Mouse (Mus musculus) thymus, postnatal 14 days (tissue): ENCODE measurements at regions not wholly inside any gene's neighbourhood (a gene's known extent, or its start where the extent isn't known, plus 50 kb on each side); places are given as distances from the start of the nearest gene placed in this dataset.
A peak's percentile ranks its signal among the peaks of the same experiment; 100 is the strongest.
"Not testable (repeated sequence)": the region's sequence is repeated elsewhere in the genome, so short reads cannot be mapped to it uniquely, and the experiment has no call there.

Source experiments
- DNase-seq: peaks from one replicate; pipeline ENCODE4 v3.0.0; 2021

DNA sequence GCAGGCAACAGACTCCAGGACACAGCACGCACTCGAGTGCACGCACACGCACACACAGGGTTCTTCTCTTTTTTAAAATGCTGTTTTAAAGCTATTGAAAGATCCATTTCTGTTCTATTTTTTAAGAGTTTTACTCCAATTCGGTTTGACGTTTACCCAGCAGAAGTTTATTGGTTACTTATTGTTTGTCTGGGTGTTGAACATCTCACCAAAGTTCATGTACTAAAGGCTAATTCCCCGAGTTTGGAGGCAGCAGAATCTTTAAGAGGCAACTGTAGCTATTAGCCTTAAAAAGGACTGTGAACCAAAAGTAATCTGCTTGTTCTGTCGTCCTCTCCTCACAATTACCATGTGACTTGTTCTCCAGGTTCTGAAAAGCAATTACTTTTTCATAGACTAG lies 263.0 kb upstream of the Nfia start:
- no peak for DNase-seq

DNA sequence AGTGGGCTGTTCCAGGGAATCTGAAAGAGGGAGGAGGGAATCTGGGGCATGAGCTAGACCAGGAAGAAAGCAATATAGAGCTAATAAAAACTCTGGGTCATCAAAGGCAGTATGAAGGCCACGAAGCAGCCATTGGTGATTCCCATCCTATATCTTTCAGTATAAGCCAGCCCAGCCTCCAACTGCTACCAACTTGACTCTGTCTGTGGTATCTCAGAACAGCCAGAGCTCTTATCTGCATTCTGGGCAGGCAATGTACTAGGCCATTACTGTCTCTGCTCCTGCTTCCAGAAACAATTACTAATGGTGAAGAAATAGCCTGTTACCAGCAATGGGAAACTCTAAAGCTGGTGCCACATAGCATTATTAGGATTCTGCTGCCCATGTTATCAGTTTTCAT lies 266.8 kb upstream of the Nfia start:
- DNase-seq = no peak

DNA sequence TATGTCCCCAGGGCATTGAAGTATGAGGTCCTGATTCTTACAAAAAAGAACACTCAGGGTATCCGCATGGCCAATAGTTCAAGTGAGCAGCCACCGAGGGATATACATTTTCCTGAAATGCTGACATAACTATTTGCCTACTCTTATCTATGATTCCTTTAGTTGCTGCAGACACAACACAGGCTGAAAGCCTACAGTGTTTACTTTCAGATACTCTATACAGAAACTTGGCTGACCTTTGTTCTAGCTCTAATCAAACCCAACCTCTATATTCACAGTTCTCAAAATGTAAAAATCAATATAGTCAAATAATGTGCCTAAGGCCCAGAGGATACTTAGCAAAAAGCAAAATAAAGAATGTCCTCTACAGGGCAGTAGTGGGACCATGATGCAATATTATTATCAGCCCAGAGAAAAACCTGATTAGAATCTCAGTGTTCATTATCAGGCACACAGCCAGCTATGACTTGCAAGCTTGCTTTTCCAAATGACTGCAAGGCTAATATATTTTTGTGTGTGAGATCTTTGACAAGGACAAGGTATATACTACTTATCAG lies 281.2 kb upstream of the Nfia start:
- DNase-seq = no peak

DNA sequence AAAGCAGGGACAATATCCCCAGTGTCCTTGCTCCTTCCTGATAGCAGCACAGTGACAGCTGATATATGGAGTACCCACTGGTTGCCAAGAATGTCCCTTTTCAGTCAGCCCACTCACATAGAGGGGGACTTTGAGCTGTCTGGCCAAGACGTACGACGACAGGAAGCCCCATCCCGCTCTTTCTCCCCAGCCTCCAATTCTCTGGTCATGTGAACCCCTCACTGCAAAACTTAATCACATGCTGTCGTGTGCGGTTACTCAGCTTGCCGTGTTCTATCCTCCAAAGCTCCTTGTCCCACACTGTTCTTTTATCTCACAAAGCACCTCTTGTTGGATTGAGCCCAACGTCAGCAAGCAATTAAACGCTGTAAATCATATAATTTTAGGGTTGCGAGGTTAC lies 286.2 kb upstream of the Nfia start:
- no peak for DNase-seq

DNA sequence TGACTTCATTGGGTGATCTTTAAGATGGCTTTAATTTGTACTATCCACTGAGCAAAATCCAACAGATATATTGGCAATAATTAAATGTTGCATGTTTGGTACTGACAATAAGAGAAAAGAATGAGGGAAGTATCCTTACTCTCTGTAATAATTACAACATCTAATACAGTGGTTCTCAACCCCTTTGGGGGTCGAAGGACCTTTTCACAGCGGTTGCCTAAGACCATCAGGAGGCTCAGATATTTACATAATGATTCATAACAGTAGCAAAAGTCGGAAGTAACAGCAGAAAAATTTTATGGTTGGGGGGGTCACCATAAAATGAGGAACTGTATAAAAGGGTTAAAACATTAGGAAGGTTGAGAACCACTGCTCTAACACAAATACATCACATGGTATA lies 287.3 kb upstream of the Nfia start:
- no peak for DNase-seq

DNA sequence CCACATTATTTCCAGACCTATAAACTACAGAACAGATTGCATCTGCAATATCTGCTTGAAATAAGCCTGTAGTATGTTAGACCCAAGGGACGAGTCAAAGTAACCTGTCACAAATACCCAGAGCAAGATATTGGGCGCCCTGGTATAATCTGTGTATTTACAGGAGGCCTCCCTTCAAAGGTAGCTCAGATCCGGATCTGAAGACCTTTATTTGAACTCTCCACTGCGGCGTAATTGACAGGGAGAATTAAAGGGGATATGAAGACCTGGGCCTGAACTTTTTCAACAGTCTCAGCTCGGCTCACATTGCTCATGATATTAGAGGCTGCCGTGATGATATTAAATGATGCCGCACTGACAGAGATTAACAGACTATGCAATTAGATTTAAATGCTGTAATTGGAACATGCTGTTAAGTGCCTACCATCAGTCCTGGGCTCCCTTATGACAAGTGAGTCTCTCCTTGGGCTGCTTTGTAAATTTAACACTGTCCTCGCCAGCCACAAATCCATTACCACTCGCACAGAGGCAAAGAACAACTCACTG lies 289.8 kb upstream of the Nfia start:
- DNase-seq = no peak

DNA sequence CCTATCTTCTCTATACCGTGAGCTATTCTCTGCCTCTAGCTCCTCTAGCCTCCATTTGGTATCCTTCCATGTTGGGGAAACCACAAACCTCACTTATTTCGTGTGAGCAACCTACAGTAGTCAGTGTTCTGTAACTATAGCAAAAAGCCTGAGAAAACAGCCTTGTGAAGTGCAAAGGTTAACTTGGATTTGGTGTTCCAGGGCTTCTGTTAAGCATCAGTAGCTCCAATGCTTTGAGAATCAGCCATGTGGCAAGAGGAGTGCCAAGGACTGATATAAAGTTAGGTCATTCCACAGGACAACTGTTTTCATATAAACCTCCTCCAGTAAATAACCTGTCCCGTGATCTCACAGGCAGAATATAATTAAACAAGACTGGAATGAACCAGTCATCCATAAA lies 290.7 kb upstream of the Nfia start:
- DNase-seq = no peak

DNA sequence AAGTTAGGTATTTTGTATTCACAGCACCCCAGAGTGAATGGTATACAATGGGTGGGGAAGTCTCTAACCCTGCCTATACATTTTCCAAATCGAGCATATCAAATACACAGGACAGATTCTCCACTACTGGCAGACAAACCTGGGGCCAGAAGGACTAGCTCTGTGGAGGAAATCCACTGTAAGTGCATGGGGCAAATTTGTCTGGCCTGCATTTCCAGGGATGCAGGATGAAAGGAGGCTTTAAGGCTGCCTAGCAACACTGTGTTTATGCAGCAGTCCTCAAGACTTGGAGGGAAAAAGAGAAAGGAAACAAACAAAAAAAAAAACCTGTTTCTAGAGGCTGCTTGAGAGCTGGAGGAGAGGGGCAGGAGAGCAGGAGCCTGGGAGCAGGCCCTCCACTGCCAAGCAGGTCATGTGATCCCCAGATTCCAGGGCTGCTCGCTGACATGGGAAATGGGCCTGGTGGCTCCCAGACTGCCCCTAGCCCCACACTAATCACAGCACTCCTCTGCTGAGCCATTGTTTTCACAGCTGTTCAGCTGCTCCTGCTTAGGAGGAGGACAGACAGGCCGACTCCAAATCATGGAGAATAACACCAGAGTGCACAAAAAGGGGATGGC lies 293.7 kb upstream of the Gm10192 start:
- no peak for DNase-seq

DNA sequence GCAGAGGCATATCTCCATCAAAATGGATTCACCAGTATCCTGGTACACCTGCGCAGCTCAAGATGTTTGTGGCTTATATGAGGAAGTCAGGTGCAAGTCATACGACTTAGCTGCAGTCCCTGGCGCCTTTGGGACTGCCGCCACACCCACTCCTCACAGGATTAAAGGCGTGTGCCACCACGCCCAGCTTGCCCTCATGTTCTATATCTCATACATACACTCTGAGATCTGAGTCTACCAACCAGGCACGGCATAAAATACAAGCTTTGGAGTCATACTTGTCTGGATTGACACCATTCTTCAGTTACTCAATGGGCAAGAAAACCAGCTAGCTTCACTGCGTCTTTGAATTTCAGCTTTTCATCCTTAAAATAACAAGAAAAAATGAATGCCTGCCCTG lies 290.5 kb upstream of the Gm10192 start:
- not testable (repeated sequence) for DNase-seq

DNA sequence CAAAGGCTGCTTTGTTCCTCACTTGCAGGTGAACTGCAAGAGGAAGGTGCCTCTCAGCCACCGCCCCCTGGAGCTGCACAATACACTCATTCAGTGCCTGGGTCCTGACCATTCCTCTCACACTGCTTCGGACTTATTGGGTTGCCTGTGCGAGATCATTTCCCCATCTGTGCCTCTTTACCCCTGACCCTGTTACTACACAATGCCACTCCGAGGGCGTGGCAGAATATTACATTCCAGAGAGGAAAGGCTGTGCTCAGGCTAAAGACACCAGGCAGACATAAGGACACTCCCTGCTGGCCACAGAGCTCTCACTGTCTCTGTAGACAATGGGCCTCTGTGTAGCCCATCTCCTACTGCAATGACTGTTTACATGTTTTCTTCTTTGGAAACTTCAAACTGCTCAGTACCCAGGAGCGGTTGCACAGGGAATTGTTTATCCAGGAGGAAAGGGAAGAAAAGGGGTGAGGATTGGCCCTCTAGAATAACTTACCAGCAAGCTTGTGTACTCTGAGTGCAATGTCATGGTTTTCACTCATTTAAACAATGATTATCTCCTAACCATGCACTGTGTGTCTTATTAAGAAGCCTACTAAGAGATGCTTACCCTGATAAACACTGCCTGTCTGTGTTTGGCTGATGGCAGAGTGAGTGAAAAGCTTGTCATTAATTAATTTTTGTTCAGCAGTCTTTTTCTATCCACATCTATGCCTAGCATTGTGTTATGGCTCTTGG lies 283.1 kb upstream of the Gm10192 start:
- DNase-seq = no peak

DNA sequence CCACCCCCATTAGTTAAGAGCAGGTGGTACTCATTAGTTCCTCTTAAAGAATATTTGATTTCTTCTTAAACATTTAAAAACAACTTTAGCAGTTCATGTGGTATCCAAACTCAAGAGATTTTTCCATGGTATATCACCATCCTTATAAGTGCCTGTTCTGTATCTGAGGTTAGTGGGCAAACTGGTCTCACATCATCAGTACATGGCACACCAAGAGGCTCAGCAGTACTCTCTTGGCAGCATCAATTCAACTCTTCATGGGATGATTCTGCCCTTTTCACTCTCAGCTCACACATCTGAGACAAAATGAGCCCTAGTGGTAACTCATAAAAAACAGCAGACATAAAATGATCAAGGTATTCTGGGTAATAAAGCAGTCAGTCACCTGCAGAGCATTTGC lies 282.6 kb upstream of the Gm10192 start:
- DNase-seq = no peak

DNA sequence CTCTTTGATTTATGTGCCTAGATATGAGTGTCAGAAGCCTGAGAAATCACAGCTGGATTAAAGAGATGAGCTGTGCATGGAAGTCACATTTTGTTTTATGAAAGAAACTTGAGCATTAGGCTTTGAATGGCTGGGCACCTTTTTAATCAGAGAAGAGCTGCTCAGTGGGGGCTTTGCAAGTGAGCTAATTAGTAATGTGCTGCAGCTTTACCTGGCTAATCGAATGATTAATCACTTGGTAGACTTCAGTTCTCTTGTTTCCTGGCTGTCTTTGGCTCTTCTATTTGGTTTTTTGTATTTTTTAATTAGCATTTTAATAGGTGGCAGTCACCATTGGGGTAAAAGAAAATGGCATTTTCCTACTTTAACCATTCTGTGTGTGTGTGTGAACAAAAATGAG lies 278.2 kb upstream of the Gm10192 start:
- DNase-seq = no peak

DNA sequence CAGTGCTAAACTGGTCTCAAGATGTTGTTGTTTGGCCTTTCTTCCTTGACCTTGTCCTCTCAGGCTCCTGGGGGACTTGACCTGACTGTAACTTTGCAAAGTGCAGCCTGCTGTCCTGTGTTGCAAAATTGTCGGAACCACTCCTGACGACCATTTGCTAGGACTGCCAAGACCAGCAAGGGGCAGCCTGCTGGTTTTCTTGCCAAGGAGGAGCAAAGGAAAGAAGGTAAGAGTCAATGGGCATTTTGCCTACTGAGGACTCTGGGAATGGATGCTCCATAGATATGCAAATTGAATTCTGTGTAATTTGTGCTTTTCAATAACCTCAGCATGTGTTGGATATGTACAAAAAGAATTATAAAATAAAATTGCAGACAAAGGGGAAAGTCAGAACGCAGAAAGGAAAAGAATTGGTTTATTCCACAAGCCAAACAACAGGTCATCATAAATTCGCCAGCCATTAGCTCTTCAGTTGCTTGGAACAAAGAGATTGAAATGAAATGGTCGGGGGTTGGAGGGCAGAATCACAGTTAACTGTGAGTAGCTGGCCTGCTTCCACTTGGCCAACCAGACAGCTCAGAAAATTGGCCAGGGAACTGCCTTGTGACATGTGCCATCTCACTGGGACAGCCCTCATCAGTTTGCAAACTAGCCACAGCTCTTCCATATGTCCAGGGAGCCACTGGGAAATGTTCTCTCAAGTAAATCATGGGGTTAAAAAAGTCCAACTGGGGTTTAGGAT lies 256.5 kb upstream of the Gm10192 start:
- DNase-seq = no peak

DNA sequence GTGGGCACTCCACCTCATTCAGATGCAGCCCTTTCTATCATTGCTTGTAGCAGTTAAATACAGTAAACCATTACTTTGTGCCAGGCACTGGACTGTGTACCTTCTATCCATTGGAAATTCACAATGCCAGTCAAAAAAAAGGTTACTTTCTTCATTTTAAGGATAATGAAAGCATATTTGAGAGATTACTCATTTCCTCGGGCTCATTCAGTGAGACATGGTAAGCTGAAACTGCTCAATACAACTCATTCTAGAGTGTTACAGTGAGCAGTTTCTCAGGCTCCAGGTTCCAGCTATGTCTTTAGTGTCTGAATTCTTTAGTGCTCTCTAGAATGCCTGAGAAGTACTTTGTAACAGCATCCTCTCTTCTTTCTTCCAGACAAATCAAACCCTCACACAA lies 249.7 kb upstream of the Gm10192 start:
- no peak for DNase-seq

DNA sequence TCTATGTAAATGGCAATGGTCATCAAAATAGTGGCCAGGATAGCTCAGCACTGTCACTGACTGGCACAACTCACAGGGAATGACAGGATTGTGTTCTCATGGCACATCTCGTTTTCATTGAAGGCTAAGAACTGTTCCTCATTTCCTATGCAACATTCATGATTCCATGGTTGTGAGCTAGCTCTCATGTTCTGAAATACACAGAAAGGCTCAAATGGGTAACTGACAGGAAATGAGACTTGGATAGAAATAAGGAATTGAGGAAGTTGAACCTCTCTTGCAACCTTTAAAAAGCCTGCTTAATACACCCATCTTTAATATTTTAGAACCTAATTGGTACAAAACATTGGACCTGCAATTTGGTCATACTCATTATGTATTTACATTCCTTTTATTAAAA lies 249.1 kb upstream of the Gm10192 start:
- DNase-seq = no peak

DNA sequence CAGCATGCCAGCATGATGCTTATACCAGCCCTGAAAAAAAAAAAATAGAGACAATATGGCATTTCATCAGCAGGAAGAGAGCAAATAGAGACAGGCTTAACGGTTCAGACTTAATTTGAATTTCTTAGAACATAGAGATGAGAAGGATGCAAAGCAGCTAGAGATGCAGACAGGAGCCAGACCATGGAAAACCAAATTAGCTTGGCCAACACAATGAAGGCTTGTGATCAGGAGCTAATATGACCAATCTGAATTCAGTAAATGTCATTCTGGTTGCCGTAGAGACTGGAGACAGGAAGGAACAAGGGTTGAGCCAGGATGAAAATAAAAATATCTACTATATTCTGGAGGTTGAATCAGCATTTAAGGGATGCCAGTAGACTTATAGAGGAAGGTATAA lies 248.3 kb upstream of the Gm10192 start:
- no peak for DNase-seq

DNA sequence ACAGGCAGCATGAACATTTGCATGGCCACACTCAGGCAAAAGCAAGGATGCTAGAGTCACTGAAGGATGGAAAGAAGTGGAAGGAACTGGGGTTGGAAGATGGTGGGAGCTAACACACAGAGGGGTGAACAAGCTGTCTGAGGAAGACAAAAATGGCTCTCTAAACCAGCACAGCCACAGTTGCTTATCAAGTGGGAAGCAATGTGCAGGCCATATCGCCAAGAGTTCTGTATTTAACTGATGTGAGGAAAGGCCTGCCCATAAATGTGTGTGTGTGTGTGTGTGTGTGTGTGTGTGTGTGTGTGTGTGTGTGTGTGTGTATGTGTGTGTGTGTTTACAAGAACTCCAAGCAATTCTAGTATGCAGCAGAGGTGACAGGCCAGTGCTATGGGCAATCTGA lies 236.9 kb upstream of the Gm10192 start:
- no peak for DNase-seq

DNA sequence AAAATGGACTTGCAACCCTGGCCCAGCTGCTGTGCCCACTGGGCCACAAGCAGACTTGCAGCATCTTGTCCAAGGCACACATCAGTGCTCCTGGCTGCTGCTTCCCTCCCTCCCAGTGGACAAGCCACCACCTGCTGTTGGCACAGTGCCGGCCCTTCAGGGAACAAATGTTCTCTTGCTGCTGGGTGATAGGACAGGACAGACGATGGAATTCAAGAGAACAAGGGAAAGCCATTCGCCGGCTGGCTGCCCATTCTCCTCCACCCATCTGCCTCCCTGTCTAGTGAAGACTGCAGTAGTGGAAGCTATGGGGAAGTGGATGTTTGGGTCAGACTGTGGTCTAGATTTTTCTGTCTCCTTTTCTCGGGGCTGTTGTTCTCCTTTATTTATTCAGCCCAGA lies 235.7 kb upstream of the Gm10192 start:
- DNase-seq = no peak

DNA sequence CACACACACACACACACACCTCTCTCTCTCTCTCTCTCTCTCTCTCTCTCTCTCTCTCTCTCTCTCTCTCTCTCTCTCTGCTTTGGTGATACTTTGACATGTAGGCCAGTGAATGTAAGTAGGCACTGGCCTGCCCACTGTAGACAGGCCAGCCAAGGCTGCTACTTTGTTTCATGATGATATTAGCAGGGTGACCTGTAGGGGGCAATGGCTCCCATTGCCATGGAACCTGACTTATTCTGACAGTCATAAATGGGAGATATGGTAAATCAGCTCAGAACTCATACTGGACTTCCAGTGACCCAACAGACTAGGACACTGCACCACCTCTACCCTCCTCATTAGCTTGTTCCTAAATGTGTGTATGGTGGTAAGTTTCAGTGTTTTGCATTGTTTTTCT lies 235.0 kb upstream of the Gm10192 start:
- peak; percentile 3 for DNase-seq

DNA sequence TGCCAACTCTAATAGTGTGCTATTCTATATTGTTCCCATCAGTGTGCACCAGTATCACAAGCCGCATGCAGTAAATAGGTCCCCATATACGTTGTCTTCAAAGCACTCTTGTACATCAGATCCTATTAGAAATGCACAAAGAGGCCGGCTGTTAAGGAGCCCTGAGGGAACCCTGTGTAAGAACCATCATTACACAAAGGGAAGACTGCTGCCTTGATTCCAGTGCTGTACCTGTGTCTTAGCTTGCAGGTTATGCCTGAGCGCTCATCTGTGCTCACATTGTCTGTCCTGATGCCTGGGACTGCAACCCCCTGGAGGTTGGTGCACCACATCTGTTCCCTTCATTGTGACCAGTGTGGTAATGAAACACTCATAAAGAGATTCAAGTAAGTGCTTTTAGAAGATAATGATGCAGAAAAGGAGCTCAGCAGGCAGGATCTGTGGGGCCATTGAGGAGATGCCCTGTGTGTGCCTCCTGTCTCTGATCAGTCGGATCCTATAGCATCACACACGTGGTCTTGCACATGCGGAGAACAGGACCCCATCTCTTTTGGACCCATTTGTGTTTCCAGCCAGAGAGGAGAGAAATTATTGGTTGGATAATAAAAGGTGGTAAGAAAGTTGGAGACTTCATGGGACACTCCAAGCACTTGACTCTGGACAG lies 225.8 kb upstream of the Gm10192 start:
- DNase-seq = no peak

DNA sequence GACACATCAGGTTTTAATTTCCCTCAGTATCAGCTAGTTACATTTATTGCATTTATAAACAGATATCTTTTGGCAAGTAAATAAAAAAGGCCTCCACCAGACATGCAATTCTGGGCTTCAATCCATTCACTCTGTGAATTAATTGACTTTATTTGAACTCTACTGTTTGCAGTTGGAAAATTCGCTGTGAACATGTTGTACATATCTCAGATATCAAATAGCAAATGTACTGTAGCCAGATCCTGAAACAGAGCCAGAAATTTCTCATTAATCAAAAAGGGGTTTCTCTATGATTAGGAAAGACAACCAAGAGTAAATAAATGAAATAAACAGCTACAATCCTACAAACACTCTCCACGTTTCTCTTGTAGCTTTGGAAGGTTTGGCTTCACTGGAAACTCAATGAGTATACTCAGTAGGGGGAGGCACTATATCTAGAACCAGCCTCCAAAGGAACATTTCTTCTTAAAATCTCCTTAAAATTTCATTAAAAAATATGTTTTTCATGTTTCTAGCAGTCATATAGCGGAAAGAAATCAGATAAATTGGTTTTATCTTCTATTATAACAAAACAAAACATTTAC lies 211.8 kb upstream of the Gm10192 start:
- DNase-seq = no peak

DNA sequence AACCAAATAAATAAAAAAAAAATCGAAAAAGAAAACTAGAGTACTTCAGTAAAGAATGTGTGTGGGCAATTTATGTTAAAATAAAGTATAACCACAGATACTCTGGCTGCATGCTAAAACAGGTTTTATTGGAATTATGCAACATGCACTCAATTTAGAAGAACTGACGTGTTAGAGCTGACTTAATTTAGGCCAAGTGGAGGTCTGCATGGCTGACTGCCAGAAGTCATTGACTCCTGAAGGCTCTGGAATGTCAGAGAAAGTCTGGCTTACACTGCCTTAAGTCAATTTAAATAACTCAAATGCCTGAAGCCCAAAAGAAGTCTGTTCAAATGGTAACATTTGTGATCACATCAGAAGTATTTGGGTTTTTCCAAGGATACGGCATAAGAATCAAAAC lies 198.1 kb upstream of the Gm10192 start:
- no peak for DNase-seq
